Mouse (Mus musculus): ENCODE results near the gene Cyp4f14.

- TF ChIP-seq CTCF (IDR thresholded peaks at IDR 0.05; ENCODE audit: control insufficient read depth, insufficient read depth, low read length), result no peak
- no peak for TF ChIP-seq POLR2A (IDR thresholded peaks at IDR 0.05; ENCODE audit: borderline replicate concordance, control insufficient read depth, low read depth, low read length)
Measured at GRCm38 (mm10) chr17:32950136-32950535, 33.0 kb upstream of the Cyp4f14 start.

All from bone marrow, adult 2 months (tissue).